ENCODE assay signal across 26 mouse cellular contexts in the genomic region with DNA sequence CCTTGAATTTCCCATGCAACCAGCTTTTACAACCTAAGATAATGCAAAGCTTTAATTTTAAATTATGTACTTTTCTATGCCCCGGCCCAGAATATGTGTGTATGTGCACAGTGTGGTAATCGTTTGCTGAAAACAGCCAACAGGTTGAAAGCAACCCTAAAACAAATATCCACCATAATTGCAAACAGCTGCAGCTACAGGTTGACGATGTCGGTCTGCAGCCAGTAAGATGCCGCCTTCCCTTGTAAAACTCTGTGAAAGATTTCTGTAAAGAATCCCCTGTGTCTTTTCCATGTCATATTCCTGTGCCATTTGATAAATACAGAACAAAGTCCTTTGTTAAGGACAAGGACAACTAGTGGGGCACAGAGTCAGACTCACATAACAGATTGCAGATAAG. TPM values are rescaled to one million over a fixed set of nuclear protein-coding genes. Genes with fewer than 3 reads are reported as not detected.
DNase-seq lines count a peak whose midpoint lies in the region; ATAC-seq lines count a peak whose summit lies in the region.
"Had no signal": no experiment of that assay in that cellular context is flagged by ENCODE, and none has a peak within 500 bp of the region (broad histone marks: within the 10 kb centered on the region; RNA-seq: fewer than 3 reads in every experiment).

No protein-coding gene starts in this region.

- H3K9ac ChIP-seq in heart, embryonic 12.5 days: no peak overlapping the region
- H3K9ac ChIP-seq in heart, embryonic 16.5 days (ENCODE audit: low read length): no peak overlapping the region
- no peak overlapping the region for H3K9ac ChIP-seq in midbrain, embryonic 11.5 days (ENCODE audit: low read length)
- H3K9ac ChIP-seq in midbrain, embryonic 14.5 days (replicated peaks; ENCODE audit: low read length): no peak overlapping the region
- H3K9ac ChIP-seq: forebrain, embryonic 13.5 days; heart, embryonic 15.5 days; hindbrain, embryonic 14.5 days had no signal

- peaks cover 48% of the 10 kb centered on the region for H3K36me3 ChIP-seq in heart, embryonic 12.5 days
- H3K36me3 ChIP-seq in heart, embryonic 16.5 days (ENCODE audit: control insufficient read depth, insufficient read depth): peaks cover 28% of the 10 kb centered on the region
- H3K36me3 ChIP-seq in heart, embryonic 10.5 days: peaks cover 63% of the 10 kb centered on the region
- 0 out of 2 replicates have a peak, but pooled peaks cover 2% of the 10 kb centered on the region for H3K36me3 ChIP-seq in midbrain, embryonic 11.5 days (ENCODE audit: control insufficient read depth, insufficient read depth, low read length)
- peaks cover 61% of the 10 kb centered on the region for H3K36me3 ChIP-seq in midbrain, embryonic 14.5 days (ENCODE audit: control insufficient read depth, insufficient read depth, low read length)

- H3K4me3 ChIP-seq in heart, embryonic 12.5 days: no peak overlapping the region
- H3K4me3 ChIP-seq in heart, embryonic 16.5 days (ENCODE audit: low read length): no peak overlapping the region
- no peak overlapping the region for H3K4me3 ChIP-seq in heart, embryonic 10.5 days
- H3K4me3 ChIP-seq in midbrain, embryonic 11.5 days (ENCODE audit: low read depth, low read length): no peak overlapping the region
- H3K4me3 ChIP-seq in midbrain, embryonic 14.5 days (replicated peaks; ENCODE audit: low read depth, low read length): no peak overlapping the region
- H3K4me3 ChIP-seq: forebrain, embryonic 10.5 days; forebrain, embryonic 13.5 days; heart, embryonic 15.5 days had no signal

- H3K27me3 ChIP-seq in heart, embryonic 12.5 days (replicated peaks): no peaks in the 10 kb centered on the region
- no peaks in the 10 kb centered on the region for H3K27me3 ChIP-seq in heart, embryonic 16.5 days (ENCODE audit: control insufficient read depth, insufficient read depth, low read length)
- H3K27me3 ChIP-seq in heart, embryonic 10.5 days (ENCODE audit: insufficient read depth, poor library complexity, severe bottlenecking): no peaks in the 10 kb centered on the region
- H3K27me3 ChIP-seq in midbrain, embryonic 11.5 days (ENCODE audit: control insufficient read depth, insufficient read depth, low read length): no peaks in the 10 kb centered on the region
- no peaks in the 10 kb centered on the region for H3K27me3 ChIP-seq in midbrain, embryonic 14.5 days (ENCODE audit: control insufficient read depth, insufficient read depth, low read length)
- H3K27me3 ChIP-seq: forebrain, embryonic 13.5 days; heart, embryonic 15.5 days had no signal

- peaks cover 3% of the 10 kb centered on the region; the same call in 1 of the 2 replicates for H3K4me1 ChIP-seq in heart, embryonic 12.5 days (replicated peaks)
- peaks cover 10% of the 10 kb centered on the region for H3K4me1 ChIP-seq in heart, embryonic 16.5 days (ENCODE audit: control insufficient read depth, insufficient read depth, low read length)
- no peaks in the 10 kb centered on the region for H3K4me1 ChIP-seq in heart, embryonic 10.5 days
- H3K4me1 ChIP-seq in midbrain, embryonic 11.5 days (ENCODE audit: control insufficient read depth, insufficient read depth, low read length): no peaks in the 10 kb centered on the region
- H3K4me1 ChIP-seq in midbrain, embryonic 14.5 days (ENCODE audit: control insufficient read depth, insufficient read depth, low read length): no peaks in the 10 kb centered on the region
- H3K4me1 ChIP-seq: forebrain, embryonic 10.5 days; forebrain, embryonic 13.5 days had no signal

- ATAC-seq in heart, embryonic 12.5 days (ENCODE audit: insufficient number of reproducible peaks, low FRiP score): no peak
- ATAC-seq in heart, embryonic 16.5 days (replicated peaks; ENCODE audit: extremely low read depth, insufficient read depth, low FRiP score): no peak
- ATAC-seq in midbrain, embryonic 11.5 days (ENCODE audit: low FRiP score): no peak
- ATAC-seq in midbrain, embryonic 14.5 days (ENCODE audit: low FRiP score, low TSS enrichment): no peak
- ATAC-seq: activated CD4-positive, CD25-positive, alpha-beta regulatory T cell, adult 4 months; forebrain, embryonic 13.5 days; forebrain, embryonic 16.5 days; hindbrain, postnatal 0 days; inflammation-experienced regulatory T-cells, adult 6 months; intestine, embryonic 16.5 days had no signal

- WGBS in heart, embryonic 12.5 days: 84% methylated on average over 5 of the region's 5 CpGs
- WGBS in heart, embryonic 16.5 days: 85% methylated on average over 5 of the region's 5 CpGs
- WGBS in heart, embryonic 10.5 days: 87% methylated on average over 5 of the region's 5 CpGs
- 84% methylated on average over 5 of the region's 5 CpGs for WGBS in midbrain, embryonic 11.5 days
- 94% methylated on average over 5 of the region's 5 CpGs for WGBS in midbrain, embryonic 14.5 days

- no peaks in the 10 kb centered on the region for H3K9me3 ChIP-seq in heart, embryonic 12.5 days (replicated peaks)
- H3K9me3 ChIP-seq in heart, embryonic 16.5 days (replicated peaks; ENCODE audit: control insufficient read depth, low read length): no peaks in the 10 kb centered on the region
- H3K9me3 ChIP-seq in heart, embryonic 10.5 days: no peaks in the 10 kb centered on the region
- no peaks in the 10 kb centered on the region for H3K9me3 ChIP-seq in midbrain, embryonic 11.5 days (ENCODE audit: control insufficient read depth, low read length)
- no peaks in the 10 kb centered on the region for H3K9me3 ChIP-seq in midbrain, embryonic 14.5 days (ENCODE audit: control insufficient read depth, low read length)
- H3K9me3 ChIP-seq: forebrain, embryonic 10.5 days; forebrain, embryonic 13.5 days; heart, embryonic 15.5 days had no signal

- H3K27ac ChIP-seq in heart, embryonic 12.5 days (ENCODE audit: poor library complexity, severe bottlenecking): no peak overlapping the region
- peak overlapping the region; percentile 27; the same call in 1 of the 2 replicates for H3K27ac ChIP-seq in heart, embryonic 16.5 days (ENCODE audit: low read length)
- H3K27ac ChIP-seq in heart, embryonic 10.5 days: no peak overlapping the region
- H3K27ac ChIP-seq in midbrain, embryonic 11.5 days (ENCODE audit: low read depth, low read length): no peak overlapping the region
- no peak overlapping the region for H3K27ac ChIP-seq in midbrain, embryonic 14.5 days (replicated peaks; ENCODE audit: low read depth, low read length)
- H3K27ac ChIP-seq: forebrain, embryonic 10.5 days; forebrain, embryonic 13.5 days; heart, embryonic 15.5 days; hindbrain, embryonic 14.5 days; hindbrain, postnatal 0 days had no signal

- DNase-seq in embryo, embryonic 11 days: peak; percentile 23
- DNase-seq in embryo, embryonic 10 days (ENCODE audit: low spot score): no peak
- DNase-seq in heart, adult 11 months: peak; percentile 69
- DNase-seq in heart, embryonic 10.5 days (ENCODE audit: low spot score): no peak
- peak; percentile 33 for DNase-seq in midbrain, embryonic 11.5 days (ENCODE audit: low spot score, missing footprints)
- no peak for DNase-seq in midbrain, embryonic 14.5 days
- DNase-seq: adrenal gland, adult 8-10 months; adrenal gland, postnatal 25 days; cerebellum, adult 11-12 months; cerebellum, adult 8-10 months; cerebellum, postnatal 10 days; cerebellum, postnatal 36 days; gastrocnemius, postnatal 25 days; heart, postnatal 4 days; kidney, adult 18-20 months had no signal

- no peak overlapping the region for H3K4me2 ChIP-seq in heart, embryonic 12.5 days
- H3K4me2 ChIP-seq in heart, embryonic 16.5 days (ENCODE audit: low read depth, low read length): no peak overlapping the region
- H3K4me2 ChIP-seq in midbrain, embryonic 11.5 days: no peak overlapping the region
- H3K4me2 ChIP-seq in midbrain, embryonic 14.5 days (ENCODE audit: low read length): no peak overlapping the region
- H3K4me2 ChIP-seq: forebrain, embryonic 13.5 days; heart, embryonic 15.5 days; hindbrain, embryonic 14.5 days had no signal

RNA-seq across cellular contexts. Expression of gene Trp53inp2, which starts 13.7 kb away (rescaled TPM):
- polyA plus RNA-seq in heart, embryonic 12.5 days (2016; fragmentation: Nextera tagmentation; extraction: Ambion mirVana): 137 and 138 TPM in 2 replicates
- 126 and 132 TPM in 2 replicates for polyA plus RNA-seq in heart, embryonic 16.5 days (2015; fragmentation: Nextera tagmentation; extraction: Ambion mirVana)
- polyA plus RNA-seq in heart, embryonic 10.5 days (2016; fragmentation: Nextera tagmentation; extraction: Ambion mirVana): 61.4 and 118 TPM in 2 replicates
- 63.4 and 63.9 TPM in 2 replicates for polyA plus RNA-seq in midbrain, embryonic 11.5 days (2014; fragmentation: Nextera tagmentation; extraction: Ambion mirVana)
- polyA plus RNA-seq in midbrain, embryonic 14.5 days (2014; fragmentation: Nextera tagmentation; extraction: Ambion mirVana): 82.5 and 98.6 TPM in 2 replicates

RNA-seq across cellular contexts. Expression of gene Pigu, which starts 37.4 kb away (rescaled TPM):
- 56.1 and 56.2 TPM in 2 replicates for polyA plus RNA-seq in heart, embryonic 12.5 days (2016; fragmentation: Nextera tagmentation; extraction: Ambion mirVana)
- 56.5 and 59.2 TPM in 2 replicates for polyA plus RNA-seq in heart, embryonic 16.5 days (2015; fragmentation: Nextera tagmentation; extraction: Ambion mirVana)
- polyA plus RNA-seq in heart, embryonic 10.5 days (2016; fragmentation: Nextera tagmentation; extraction: Ambion mirVana): 60.3 and 61.2 TPM in 2 replicates
- 52.8 and 63.6 TPM in 2 replicates for polyA plus RNA-seq in midbrain, embryonic 11.5 days (2014; fragmentation: Nextera tagmentation; extraction: Ambion mirVana)
- polyA plus RNA-seq in midbrain, embryonic 14.5 days (2014; fragmentation: Nextera tagmentation; extraction: Ambion mirVana): 63.5 and 65.8 TPM in 2 replicates

Comparison
In these comparisons a context has a peak if more than half of its experiments do, and no peak if none do; other contexts are left out.
1. DNase-seq: peak in embryo, embryonic 11 days (single experiment), heart, adult 11 months (single experiment) and midbrain, embryonic 11.5 days (single experiment); none in embryo, embryonic 10 days (single experiment), heart, embryonic 10.5 days (single experiment) and midbrain, embryonic 14.5 days (single experiment).